Comparison of ENCODE assay signal across 1 mouse cellular context in genomic region chr10:18840736-18841135, GRCm38 (mm10).
TF ChIP-seq lines count a peak whose summit lies in the region.

No protein-coding gene starts in this region.

TF ChIP-seq in CH12.LX, 34 proteins besides CTCF, POLR2A, EP300 and RAD21 (continued from another document):
- no peak for TF ChIP-seq USF1 (IDR thresholded peaks at IDR 0.05; ENCODE audit: low read depth, low read length)
- TF ChIP-seq KAT2A (IDR thresholded peaks at IDR 0.05; ENCODE audit: insufficient replicate concordance, low read length) = no peak
- TF ChIP-seq ZC3H11A (IDR thresholded peaks at IDR 0.05; ENCODE audit: low read depth, low read length) = no peak
- no peak for TF ChIP-seq GABPA (IDR thresholded peaks at IDR 0.05; ENCODE audit: insufficient replicate concordance, low read depth, low read length)
- no peak for TF ChIP-seq USF2 (conservative IDR thresholded peaks at IDR 0.05; ENCODE audit: low read depth, low read length)
- TF ChIP-seq TBP (conservative IDR thresholded peaks at IDR 0.05; ENCODE audit: low read depth, low read length) = no peak
- TF ChIP-seq ELF1 (IDR thresholded peaks at IDR 0.05; ENCODE audit: low read depth, low read length) = no peak
- no peak for TF ChIP-seq MAZ (IDR thresholded peaks at IDR 0.05; ENCODE audit: low read depth, low read length)
- TF ChIP-seq POLR2AphosphoS2 (IDR thresholded peaks at IDR 0.05; ENCODE audit: low read depth, low read length) = no peak
- no peak for TF ChIP-seq PAX5 (IDR thresholded peaks at IDR 0.05; ENCODE audit: low read length)
